Mouse (Mus musculus) liver, postnatal 0 days (tissue): ENCODE results near the gene Anapc7.
A peak's percentile ranks its signal among the peaks of the same experiment; 100 is the strongest.
"Not testable (repeated sequence)": the region's sequence is repeated elsewhere in the genome, so short reads cannot be mapped to it uniquely, and the experiment has no call there.

Experiments
- CTCF ChIP-seq: sonication (generic); IDR thresholded peaks from 2 replicates; pipeline ENCODE4 v1.5.1; 2016; ENCODE audit warnings: antibody characterized with exemption, low read depth
- EP300 ChIP-seq: IDR thresholded peaks from 2 replicates; pipeline ENCODE4 v1.6.1; 2016; ENCODE audit warnings: antibody characterized with exemption, low read depth, mild to moderate bottlenecking

DNA sequence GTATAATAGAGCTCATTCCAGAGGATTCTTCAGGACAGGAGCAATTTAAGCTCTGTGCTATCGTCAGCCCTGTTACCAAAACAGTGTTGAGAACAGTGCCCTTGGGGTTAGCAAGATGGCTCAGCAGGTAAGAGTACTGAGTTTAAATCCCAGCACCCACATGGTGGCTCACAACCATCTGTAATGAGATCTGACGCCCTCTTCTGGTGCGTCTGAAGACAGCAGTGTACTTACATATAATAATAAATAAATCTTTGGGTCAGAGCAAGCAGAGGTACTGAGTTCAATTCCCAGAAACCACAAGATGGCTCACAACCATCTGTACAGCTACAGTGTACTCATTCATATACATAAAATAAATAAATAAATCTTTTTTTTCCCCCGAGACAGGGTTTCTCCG, 64.8 kb downstream of the Anapc7 start:
- TF ChIP-seq CTCF: 0 out of 2 replicates have a peak, but pooled peaks have one; percentile 14
- not testable (repeated sequence) for TF ChIP-seq EP300
